Mouse (Mus musculus): ENCODE data around the gene St3gal4.

GRCm38 (mm10) chr9:35059881-35060280 lies 59.2 kb downstream of the St3gal4 start:
- TF ChIP-seq POLR2A (IDR thresholded peaks at IDR 0.05; ENCODE audit: borderline replicate concordance, insufficient read depth, low read length), result no peak
- no peak for TF ChIP-seq CTCF (IDR thresholded peaks at IDR 0.05; ENCODE audit: borderline replicate concordance, insufficient read depth, low read depth, low read length)
